Mouse (Mus musculus) liver, postnatal 0 days (tissue): ENCODE measurements around the gene Sppl3. TPM values are rescaled to one million over a fixed set of nuclear protein-coding genes. Genes with fewer than 3 reads are reported as not detected.

Experiments
- ATAC-seq: fragments of 200-750 bp; cut with Nextera tagmentation; 2 replicates; pipeline ENCODE4 v1.8.0; 2017; ENCODE audit warnings: mild to moderate bottlenecking, moderate library complexity
- DNase-seq: peaks from one replicate; pipeline ENCODE4 v3.0.0-alpha.2; 2016
- H3K27ac ChIP-seq: fragments of 300-500 bp; sonication (generic); 2 replicates; pipeline ENCODE4 v1.5.1; 2014; ENCODE audit warnings: antibody characterized with exemption, moderate library complexity, mild to moderate bottlenecking, low read depth
- H3K27me3 ChIP-seq: fragments of 300-500 bp; sonication (generic); 2 replicates; pipeline ENCODE4 v1.6.1; 2014; ENCODE audit warnings: low read length, control low read depth, mixed read lengths; ENCODE audit not compliant: insufficient read depth
- H3K36me3 ChIP-seq: fragments of 300-500 bp; sonication (generic); replicated peaks from 2 replicates; pipeline ENCODE4 v1.6.1; 2014; ENCODE audit warnings: mild to moderate bottlenecking, control low read depth, low read length, moderate library complexity, mixed read lengths; ENCODE audit not compliant: insufficient read depth
- H3K4me1 ChIP-seq: fragments of 300-500 bp; sonication (generic); 2 replicates; pipeline ENCODE4 v1.6.1; 2014; ENCODE audit warnings: antibody characterized with exemption, mild to moderate bottlenecking, control low read depth; ENCODE audit not compliant: insufficient read depth
- H3K4me2 ChIP-seq: fragments of 300-500 bp; sonication (generic); 2 replicates; pipeline ENCODE4 v1.6.1; 2014; ENCODE audit warnings: low read depth, mild to moderate bottlenecking, low read length, moderate library complexity, mixed read lengths
- H3K4me3 ChIP-seq: fragments of 300-500 bp; sonication (generic); 2 replicates; pipeline ENCODE4 v1.5.1; 2014; ENCODE audit warnings: low read depth, low read length
- H3K9ac ChIP-seq: fragments of 300-500 bp; sonication (generic); replicated peaks from 2 replicates; pipeline ENCODE4 v1.6.1; 2014; ENCODE audit warnings: mild to moderate bottlenecking, moderate library complexity
- H3K9me3 ChIP-seq: fragments of 300-500 bp; sonication (generic); 2 replicates; pipeline ENCODE4 v1.6.1; 2016; ENCODE audit warnings: mild to moderate bottlenecking, control low read depth, low read length, mixed read lengths
- CTCF ChIP-seq: sonication (generic); IDR thresholded peaks from 2 replicates; pipeline ENCODE4 v1.5.1; 2016; ENCODE audit warnings: antibody characterized with exemption, low read depth
- EP300 ChIP-seq: IDR thresholded peaks from 2 replicates; pipeline ENCODE4 v1.6.1; 2016; ENCODE audit warnings: antibody characterized with exemption, low read depth, mild to moderate bottlenecking
- WGBS: fragments of 180-500 bp; shearing (Covaris S2); extraction: QIAGEN DNeasy Blood & Tissue Kit; methylation state at CpG from one replicate; pipeline ENCODE4 v1.1.7; 2014; ENCODE audit not compliant: insufficient replicate concordance; 5-methylcytosine and 5-hydroxymethylcytosine counted together
- polyA plus RNA-seq: library from polyadenylated mRNA; unstranded; fragments of >200 nt; fragmentation: Nextera tagmentation; extraction: Ambion mirVana; gene quantifications from 2 replicates; pipeline ENCODE4 v1.2.1, GENCODE M21; 2015

The Sppl3 gene
- polyA plus RNA-seq, 1 experiment from 2014 or later: 9.2 TPM

GRCm38 (mm10) chr5:115035217-115035616 is 24.3 kb downstream of the Sppl3 start:
- H3K4me3 ChIP-seq: no peak overlapping the region
- no peak overlapping the region for H3K27ac ChIP-seq
- peaks cover 39% of the 10 kb centered on the region for H3K4me1 ChIP-seq
- H3K36me3 ChIP-seq: no peaks in the 10 kb centered on the region
- no peak for DNase-seq
- H3K27me3 ChIP-seq: no peaks in the 10 kb centered on the region
- no peaks in the 10 kb centered on the region for H3K9me3 ChIP-seq
- 76% methylated on average over 1 of the region's 1 CpGs for WGBS
- TF ChIP-seq CTCF (no peak), EP300 (no peak)
- H3K4me2 ChIP-seq: no peak overlapping the region
- H3K9ac ChIP-seq: no peak overlapping the region
- ATAC-seq: no peak

GRCm38 (mm10) chr5:115037099-115037498 is 26.2 kb downstream of the Sppl3 start:
- Histone ChIP-seq H3K27me3 (no peaks in the 10 kb centered on the region), H3K4me3 (no peak overlapping the region), H3K4me1 (peaks cover 34% of the 10 kb centered on the region), H3K27ac (no peak overlapping the region), H3K9me3 (no peaks in the 10 kb centered on the region), H3K36me3 (no peaks in the 10 kb centered on the region), H3K9ac (no peak overlapping the region), H3K4me2 (no peak overlapping the region)
- whole genome bisulfite sequencing: 74% methylated on average over 2 of the region's 2 CpGs
- TF ChIP-seq EP300: no peak
- TF ChIP-seq CTCF: no peak
- DNase-seq: no peak
- ATAC-seq: no peak

DNA sequence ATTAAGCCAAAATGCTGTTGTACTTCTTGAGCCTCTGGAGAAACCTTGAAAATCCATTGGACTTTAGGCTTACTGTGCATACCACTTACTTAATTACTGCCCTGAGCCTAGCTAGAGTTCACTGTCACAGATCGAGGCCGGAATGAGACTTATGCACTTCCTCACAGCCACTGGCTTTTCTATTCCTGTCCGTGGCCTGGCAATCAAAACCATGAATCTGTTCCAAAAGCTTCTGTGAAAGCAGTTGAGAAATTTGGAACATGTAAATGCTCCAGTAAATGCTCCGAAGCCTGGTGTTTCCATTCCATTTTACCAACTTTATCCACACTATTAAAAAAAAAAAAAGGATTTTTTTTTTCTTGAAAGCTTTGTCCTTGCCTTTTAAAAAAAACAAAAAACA is 29.8 kb downstream of the Sppl3 start:
- TF ChIP-seq CTCF (no peak), EP300 (no peak)
- no peaks in the 10 kb centered on the region for H3K9me3 ChIP-seq
- H3K4me2 ChIP-seq: no peak overlapping the region
- DNase-seq (no peak), ATAC-seq (no peak)
- WGBS: 54% methylated on average over 4 of the region's 4 CpGs
- H3K4me1 ChIP-seq: peaks cover 9% of the 10 kb centered on the region
- no peak overlapping the region for H3K4me3 ChIP-seq
- H3K36me3 ChIP-seq: no peaks in the 10 kb centered on the region
- H3K27me3 ChIP-seq: no peaks in the 10 kb centered on the region
- H3K27ac ChIP-seq: no peak overlapping the region
- H3K9ac ChIP-seq: no peak overlapping the region

GRCm38 (mm10) chr5:115043626-115044025 is 32.7 kb downstream of the Sppl3 start:
- WGBS: 78% methylated on average over 4 of the region's 4 CpGs
- no peak for DNase-seq
- ATAC-seq: no peak
- Histone ChIP-seq H3K36me3 (no peaks in the 10 kb centered on the region), H3K4me1 (peaks cover 5% of the 10 kb centered on the region; the same call in 1 of the 2 replicates), H3K4me3 (no peak overlapping the region), H3K9me3 (no peaks in the 10 kb centered on the region), H3K9ac (no peak overlapping the region), H3K27ac (no peak overlapping the region), H3K27me3 (no peaks in the 10 kb centered on the region), H3K4me2 (no peak overlapping the region)
- no peak for TF ChIP-seq EP300
- no peak for TF ChIP-seq CTCF

- H3K27ac ChIP-seq: no peak overlapping the region
- H3K4me1 ChIP-seq: peaks cover 7% of the 10 kb centered on the region
- no peaks in the 10 kb centered on the region for H3K9me3 ChIP-seq
- WGBS: 85% methylated on average over 2 of the region's 2 CpGs
- no peaks in the 10 kb centered on the region for H3K36me3 ChIP-seq
- no peak overlapping the region for H3K9ac ChIP-seq
- ATAC-seq: no peak
- TF ChIP-seq EP300: no peak
- no peak for DNase-seq
- no peak overlapping the region for H3K4me3 ChIP-seq
- H3K27me3 ChIP-seq: no peaks in the 10 kb centered on the region
- H3K4me2 ChIP-seq: no peak overlapping the region
These were observed 34.3 kb downstream of the Sppl3 start for GRCm38 (mm10) chr5:115045146-115045677.

DNA sequence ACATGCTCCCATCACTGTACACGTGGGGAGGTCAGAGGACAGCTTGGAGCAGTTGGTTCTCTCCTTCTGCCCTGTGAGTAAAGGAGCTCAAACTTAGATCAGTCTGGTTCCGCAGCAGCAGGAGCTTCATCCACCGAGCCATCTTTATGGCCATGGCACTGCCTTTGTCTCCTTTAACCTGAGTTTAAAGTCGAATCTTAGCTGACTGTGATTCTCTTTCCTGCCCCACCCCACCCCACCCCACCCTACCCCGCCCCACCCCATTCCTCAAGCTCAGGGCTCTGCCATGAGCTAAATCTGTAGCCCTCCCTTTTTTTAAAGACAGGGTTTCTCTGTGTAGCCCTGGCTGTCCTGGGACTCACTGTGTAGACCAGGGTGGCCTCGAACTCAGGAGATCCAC is 38.8 kb downstream of the Sppl3 start:
- TF ChIP-seq CTCF: no peak
- no peak for TF ChIP-seq EP300
- Histone ChIP-seq H3K27ac (no peak overlapping the region), H3K27me3 (no peaks in the 10 kb centered on the region), H3K9ac (no peak overlapping the region), H3K4me1 (peaks cover 25% of the 10 kb centered on the region), H3K9me3 (no peaks in the 10 kb centered on the region), H3K4me2 (no peak overlapping the region), H3K4me3 (no peak overlapping the region), H3K36me3 (no peaks in the 10 kb centered on the region)
- ATAC-seq (no peak), DNase-seq (no peak)
- 74% methylated on average over 6 of the region's 6 CpGs for WGBS

GRCm38 (mm10) chr5:115050776-115051175 is 39.8 kb downstream of the Sppl3 start:
- Histone ChIP-seq H3K4me2 (no peak overlapping the region), H3K27ac (no peak overlapping the region), H3K4me3 (no peak overlapping the region), H3K27me3 (no peaks in the 10 kb centered on the region), H3K9ac (no peak overlapping the region), H3K36me3 (no peaks in the 10 kb centered on the region), H3K9me3 (no peaks in the 10 kb centered on the region), H3K4me1 (peaks cover 34% of the 10 kb centered on the region)
- 78% methylated on average over 6 of the region's 6 CpGs for WGBS
- ATAC-seq (no peak), DNase-seq (no peak)
- no peak for TF ChIP-seq CTCF
- TF ChIP-seq EP300: no peak
